Mouse (Mus musculus): ENCODE measurements around the gene Tnrc6b.

Tnrc6b gene

DNA sequence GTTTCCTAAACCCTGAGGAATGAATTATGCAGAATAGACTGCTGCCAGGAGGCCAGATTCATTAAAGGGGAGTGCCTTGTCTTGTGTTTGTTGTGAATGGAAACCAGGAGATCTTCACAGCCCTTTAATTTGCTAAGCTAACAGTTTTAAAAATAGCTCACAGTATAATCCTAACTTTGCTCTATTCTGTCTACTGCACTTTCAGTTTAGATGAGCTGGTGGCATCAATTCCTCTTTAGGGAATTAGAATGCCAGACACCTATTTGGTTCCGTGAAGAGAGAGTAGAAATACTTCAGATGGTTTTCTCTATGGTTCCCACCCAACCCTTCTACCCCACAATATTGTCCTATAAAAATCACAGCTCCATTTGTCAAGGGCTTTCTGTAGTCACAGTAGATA is 74.6 kb downstream of the Tnrc6b start:
- no peak for DNase-seq (ENCODE audit: low read depth, low spot score)

- DNase-seq (ENCODE audit: low read depth, low spot score) = peak; percentile 37
Measured at GRCm38 (mm10) chr15:80787746-80788145, 76.6 kb downstream of the Tnrc6b start.

- no peak for DNase-seq (ENCODE audit: low read depth, low spot score)
Measured at GRCm38 (mm10) chr15:80792556-80792955, 81.4 kb downstream of the Tnrc6b start.

DNA sequence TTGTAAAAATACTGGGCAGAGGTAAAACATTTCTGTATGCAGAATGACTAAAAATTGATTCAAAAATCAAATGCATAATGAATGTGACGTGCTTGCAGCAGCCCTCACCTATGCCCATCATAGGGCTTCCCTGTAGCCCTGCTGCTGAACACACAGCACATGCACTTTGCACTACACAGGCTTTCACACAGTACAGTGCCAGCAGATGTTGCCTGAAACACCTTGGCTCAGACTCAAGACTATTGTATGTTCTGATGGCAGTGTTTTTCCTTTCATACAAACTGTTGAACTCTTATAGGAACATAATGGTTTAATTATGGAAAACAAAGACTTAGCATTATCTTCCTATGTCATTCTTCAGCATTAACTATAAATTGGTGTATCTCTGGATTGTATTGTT is 84.0 kb downstream of the Tnrc6b start:
- DNase-seq (ENCODE audit: low read depth, low spot score) = no peak

DNA sequence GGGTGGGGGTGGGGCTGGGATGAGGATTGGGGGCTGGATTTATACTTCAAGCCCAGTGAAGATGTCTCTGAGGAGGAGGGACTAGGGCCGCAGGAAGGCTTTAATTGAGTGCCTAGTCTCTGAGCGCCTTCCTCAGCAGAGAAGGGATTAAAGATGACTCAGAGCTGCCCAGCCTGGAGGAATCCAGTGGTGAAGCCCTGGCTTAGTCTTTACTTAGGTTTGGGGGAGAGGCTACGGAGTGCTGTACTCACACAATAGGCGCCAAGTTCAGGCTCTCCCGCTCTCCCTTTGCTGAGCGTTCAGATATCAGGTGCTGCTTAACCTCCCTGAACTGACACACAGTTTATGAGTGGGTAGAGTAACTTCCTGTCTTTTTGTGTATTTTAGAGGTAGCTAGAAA is 86.6 kb downstream of the Tnrc6b start:
- DNase-seq (ENCODE audit: low read depth, low spot score) = peak; percentile 71

DNA sequence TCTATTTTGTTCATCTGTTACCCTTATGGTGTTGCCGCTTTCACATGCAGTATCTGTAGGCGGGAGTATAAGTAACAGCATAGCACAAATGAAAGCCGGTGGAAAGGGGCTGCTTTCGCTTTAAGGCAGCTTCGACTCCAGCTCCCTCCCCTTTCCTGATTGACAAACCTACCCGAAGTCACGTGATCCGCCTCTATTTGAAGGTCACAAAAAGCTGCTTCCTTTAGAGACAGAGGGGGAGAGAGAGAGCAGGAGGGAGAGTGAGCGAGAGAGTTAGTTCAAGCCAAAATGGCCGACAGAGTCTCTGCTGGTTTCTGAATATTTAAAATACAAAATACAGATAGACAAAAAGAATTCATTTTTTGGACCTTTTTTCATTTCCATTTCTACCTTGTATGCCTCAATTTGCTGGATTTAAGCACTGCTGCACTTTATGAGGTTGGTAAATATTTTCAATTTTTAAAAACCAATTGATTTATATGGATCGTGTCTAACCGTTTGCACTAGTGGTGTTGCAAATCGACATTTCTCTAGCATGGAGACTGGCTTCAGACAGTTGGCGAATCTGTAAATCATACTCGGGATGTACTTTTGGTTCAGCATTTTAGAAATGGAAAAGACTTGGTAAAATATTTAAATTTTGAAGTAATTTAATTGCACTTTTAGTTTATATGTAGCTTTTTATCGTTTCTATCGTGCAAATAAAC is 87.4 kb downstream of the Tnrc6b start:
- DNase-seq (ENCODE audit: low read depth, low spot score) = peak; percentile 97

- peak; percentile 71 for DNase-seq (ENCODE audit: low read depth, low spot score)
Measured at GRCm38 (mm10) chr15:80799074-80799633, 88.0 kb downstream of the Tnrc6b start.

DNA sequence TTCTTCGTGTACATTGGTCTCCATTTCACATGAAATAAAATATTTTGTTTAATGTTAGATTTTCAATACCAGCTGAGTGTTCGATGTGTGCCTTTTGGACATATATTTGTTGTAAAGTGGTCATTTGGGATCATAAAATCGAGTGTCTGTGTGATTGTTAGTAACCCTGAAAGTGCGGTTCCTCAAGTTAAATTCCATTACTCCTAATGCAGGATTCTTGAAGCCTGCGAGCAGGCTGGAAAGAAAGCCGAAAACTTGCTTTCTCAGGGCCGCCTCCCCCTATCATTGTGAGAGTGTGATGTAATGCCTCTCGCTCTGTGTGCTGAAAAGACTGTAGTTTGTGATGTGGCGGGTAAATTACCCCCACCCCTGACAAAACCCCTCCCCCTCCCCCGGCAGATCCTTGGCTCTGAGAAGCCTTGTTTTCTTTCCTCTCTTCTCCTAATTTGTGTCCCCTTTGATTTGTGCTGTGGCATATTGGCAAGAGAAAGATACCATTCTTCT is 88.6 kb downstream of the Tnrc6b start:
- peak; percentile 76 for DNase-seq (ENCODE audit: low read depth, low spot score)

GRCm38 (mm10) chr15:80800201-80800600 is 89.1 kb downstream of the Tnrc6b start:
- DNase-seq (ENCODE audit: low read depth, low spot score) = no peak

GRCm38 (mm10) chr15:80800765-80801164 is 89.7 kb downstream of the Tnrc6b start:
- peak; percentile 82 for DNase-seq (ENCODE audit: low read depth, low spot score)

DNA sequence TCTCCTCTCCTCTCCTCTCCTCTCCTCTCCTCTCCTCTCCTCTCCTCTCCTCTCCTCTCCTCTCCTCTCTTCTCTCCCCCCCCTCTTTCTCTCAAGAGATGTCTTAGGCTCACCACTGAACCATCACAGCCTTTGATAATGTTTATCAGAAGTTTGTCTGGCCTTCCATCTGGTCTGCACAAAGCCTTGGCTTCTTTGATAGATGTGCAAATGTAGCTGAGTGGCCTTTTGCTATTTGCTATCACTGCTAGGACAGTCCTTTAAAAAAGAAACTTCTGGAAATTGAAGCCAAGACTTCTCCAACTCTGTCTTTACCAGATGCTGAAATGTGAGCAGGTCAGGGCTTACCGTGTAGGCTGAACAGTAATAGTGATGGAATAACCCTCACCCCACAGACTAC is 90.5 kb downstream of the Tnrc6b start:
- no peak for DNase-seq (ENCODE audit: low read depth, low spot score)

GRCm38 (mm10) chr15:80807162-80807561 is 96.0 kb downstream of the Tnrc6b start:
- DNase-seq (ENCODE audit: low read depth, low spot score) = no peak

GRCm38 (mm10) chr15:80810226-80810625 is 99.1 kb downstream of the Tnrc6b start:
- DNase-seq (ENCODE audit: low read depth, low spot score) = no peak

- DNase-seq (ENCODE audit: low read depth, low spot score) = no peak
Measured at GRCm38 (mm10) chr15:80812840-80813239, 101.7 kb downstream of the Tnrc6b start.

GRCm38 (mm10) chr15:80814792-80815191 is 103.7 kb downstream of the Tnrc6b start:
- peak; percentile 62 for DNase-seq (ENCODE audit: low read depth, low spot score)

DNA sequence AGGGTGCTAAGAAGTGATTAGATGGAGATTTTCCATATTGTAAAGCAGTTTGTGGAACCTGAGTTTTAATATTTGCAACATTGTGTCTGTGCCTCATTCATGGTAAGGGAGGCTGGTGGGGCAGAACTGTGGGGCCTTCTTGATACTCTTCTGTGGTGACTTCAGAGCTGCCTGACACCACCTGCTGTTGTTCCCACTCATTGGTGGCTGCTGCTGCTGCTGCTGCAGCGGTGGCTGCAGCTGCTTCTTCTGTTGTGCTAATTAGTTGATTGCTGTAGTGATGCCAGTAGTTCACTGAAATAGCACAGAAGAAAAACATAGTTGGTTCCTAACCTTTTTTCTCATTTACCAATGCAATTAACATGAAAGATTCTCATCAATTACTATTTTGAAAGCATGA is 111.2 kb downstream of the Tnrc6b start:
- DNase-seq (ENCODE audit: low read depth, low spot score) = no peak

- DNase-seq (ENCODE audit: low read depth, low spot score) = no peak
Measured at GRCm38 (mm10) chr15:80831170-80831569, 120.1 kb downstream of the Tnrc6b start.

GRCm38 (mm10) chr15:80832808-80833207 is 121.7 kb downstream of the Tnrc6b start:
- DNase-seq (ENCODE audit: low read depth, low spot score) = no peak

GRCm38 (mm10) chr15:80836246-80836645 is 125.1 kb downstream of the Tnrc6b start:
- DNase-seq (ENCODE audit: low read depth, low spot score) = no peak

GRCm38 (mm10) chr15:80838836-80839235 is 127.7 kb downstream of the Tnrc6b start:
- DNase-seq (ENCODE audit: low read depth, low spot score) = no peak

DNA sequence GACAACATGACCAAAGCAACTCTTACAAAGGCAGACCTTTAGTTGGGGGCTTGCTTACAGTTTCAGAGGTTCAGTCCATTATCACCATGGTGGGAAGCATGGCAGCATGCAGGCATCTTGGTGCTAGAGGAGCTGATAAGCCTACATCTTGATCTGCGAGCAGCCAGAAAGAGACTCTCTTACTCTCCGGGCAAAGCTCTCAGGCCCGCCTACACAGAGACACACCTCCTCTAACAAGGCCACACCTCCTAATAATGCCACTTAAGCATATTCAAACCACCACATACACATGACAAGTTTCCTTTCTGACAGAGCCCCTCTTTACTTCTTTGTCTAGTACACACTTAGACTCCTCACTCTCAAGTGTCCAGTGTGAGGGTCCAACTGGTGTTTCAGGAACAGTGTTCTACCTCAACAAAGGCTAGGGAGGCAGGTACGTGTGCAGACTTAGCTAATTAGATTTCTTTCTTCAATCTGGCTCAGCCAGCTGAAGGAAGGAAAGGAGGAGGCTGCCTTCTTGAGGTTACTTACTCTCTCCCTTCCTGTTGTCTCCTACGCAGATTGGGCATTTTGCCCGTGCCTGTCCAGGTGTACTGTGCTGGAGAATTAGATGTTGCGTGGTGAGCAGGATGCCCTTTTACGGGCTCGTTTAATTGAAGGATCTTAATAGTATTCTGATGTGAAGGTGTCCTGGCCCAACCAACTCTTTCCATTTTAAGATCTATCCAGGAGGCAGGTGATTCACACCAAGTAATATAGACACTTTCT is 128.7 kb downstream of the Tnrc6b start:
- no peak for DNase-seq (ENCODE audit: low read depth, low spot score)

DNA sequence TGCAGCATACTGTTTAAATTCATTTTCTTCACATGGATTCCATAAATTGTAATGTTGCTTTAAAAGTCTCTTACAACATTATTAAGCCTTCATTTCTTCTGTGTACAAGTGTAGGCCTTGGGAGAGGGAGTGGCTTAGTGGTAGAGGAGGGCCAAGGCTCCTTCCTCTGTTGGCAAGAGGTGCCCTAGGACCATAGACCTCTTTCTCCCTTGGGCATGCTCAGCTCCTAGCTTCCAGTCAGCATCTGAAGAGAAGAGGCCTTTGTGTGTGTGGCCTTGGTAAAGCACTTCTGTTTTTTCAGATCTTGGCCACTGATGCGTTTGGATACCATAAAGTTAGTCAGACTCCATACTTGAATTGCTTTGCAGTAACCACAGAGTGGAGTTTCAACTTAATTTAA is 133.1 kb downstream of the Tnrc6b start:
- no peak for DNase-seq (ENCODE audit: low read depth, low spot score)

- no peak for DNase-seq (ENCODE audit: low read depth, low spot score)
Measured at GRCm38 (mm10) chr15:80844926-80845325, 133.8 kb downstream of the Tnrc6b start.
